23 mouse cellular contexts compared by ENCODE assay signal in genomic region chr9:6834470-6834869, GRCm38 (mm10).
A peak's percentile ranks its signal among the peaks of the same experiment; 100 is the strongest.
DNase-seq lines count a peak whose midpoint lies in the region; ATAC-seq and TF ChIP-seq lines count a peak whose summit lies in the region.
"Had no signal": no experiment of that assay in that cellular context is flagged by ENCODE, and none has a peak within 500 bp of the region (broad histone marks: within the 10 kb centered on the region; RNA-seq: fewer than 3 reads in every experiment).

No protein-coding gene starts in this region.

- peak; percentile 52; the same call in 1 of the 2 replicates for ATAC-seq in lung, embryonic 14.5 days (ENCODE audit: insufficient read depth)
- no peak for ATAC-seq in lung, postnatal 0 days
- no peak for ATAC-seq in kidney, embryonic 16.5 days (ENCODE audit: low FRiP score, low TSS enrichment)
- ATAC-seq: activated CD4-positive, CD25-positive, alpha-beta regulatory T cell, adult 4 months; CD4-positive, CD25-positive, alpha-beta regulatory T cell, adult 4 months; Patski had no signal

- WGBS in lung, embryonic 14.5 days = 45% methylated on average over 5 of the region's 5 CpGs
- WGBS in lung, postnatal 0 days = 37% methylated on average over 5 of the region's 5 CpGs
- WGBS in kidney, embryonic 16.5 days = 65% methylated on average over 5 of the region's 5 CpGs

- no peak overlapping the region for H3K4me3 ChIP-seq in lung, embryonic 14.5 days (ENCODE audit: low read depth, low read length)
- no peak overlapping the region for H3K4me3 ChIP-seq in lung, postnatal 0 days (ENCODE audit: low read depth, low read length)
- H3K4me3 ChIP-seq in kidney, embryonic 16.5 days (ENCODE audit: low read length) = no peak overlapping the region

- no peaks in the 10 kb centered on the region for H3K36me3 ChIP-seq in lung, embryonic 14.5 days (ENCODE audit: insufficient read depth)
- H3K36me3 ChIP-seq in lung, postnatal 0 days (ENCODE audit: insufficient read depth, low read length) = no peaks in the 10 kb centered on the region
- H3K36me3 ChIP-seq in kidney, embryonic 16.5 days (ENCODE audit: insufficient read depth, low read length) = no peaks in the 10 kb centered on the region
- H3K36me3 ChIP-seq: G1E had no signal

- TF ChIP-seq CTCF in lung, embryonic 14.5 days (IDR thresholded peaks at IDR 0.05; ENCODE audit: low read depth) = no peak
- TF ChIP-seq CTCF in lung, postnatal 0 days (IDR thresholded peaks at IDR 0.05) = no peak

- H3K27me3 ChIP-seq in lung, embryonic 14.5 days (ENCODE audit: insufficient read depth, low read length) = no peaks in the 10 kb centered on the region
- H3K27me3 ChIP-seq in lung, postnatal 0 days (replicated peaks; ENCODE audit: insufficient read depth, low read length) = no peaks in the 10 kb centered on the region
- no peaks in the 10 kb centered on the region for H3K27me3 ChIP-seq in kidney, embryonic 16.5 days (ENCODE audit: insufficient read depth, low read length)
- H3K27me3 ChIP-seq: CH12.LX, Patski had no signal

- H3K27ac ChIP-seq in lung, embryonic 14.5 days (ENCODE audit: low read depth) = peak overlapping the region; percentile 46; the same call in 1 of the 2 replicates
- H3K27ac ChIP-seq in lung, postnatal 0 days (ENCODE audit: low read length) = no peak overlapping the region
- H3K27ac ChIP-seq in kidney, embryonic 16.5 days (ENCODE audit: low read length) = no peak overlapping the region

- intact Hi-C loops in heart, postnatal 36 days (cut with DNase I) = no loop called here

- no peak for TF ChIP-seq EP300 in lung, postnatal 0 days (IDR thresholded peaks at IDR 0.05)

- H3K9ac ChIP-seq in lung, embryonic 14.5 days = no peak overlapping the region
- no peak overlapping the region for H3K9ac ChIP-seq in lung, postnatal 0 days (replicated peaks; ENCODE audit: low read depth)
- no peak overlapping the region for H3K9ac ChIP-seq in kidney, embryonic 16.5 days (replicated peaks; ENCODE audit: low read length)

- DNase-seq in lung, embryonic 14.5 days = no peak
- no peak for DNase-seq in lung, postnatal 0 days (ENCODE audit: low spot score)
- DNase-seq in ES-CJ7 (ENCODE audit: low read depth, low spot score) (peak; percentile 57), R1 (ENCODE audit: low read depth, low spot score) (peak; percentile 86), ZHBTc4 (ENCODE audit: low read depth, low spot score) (peak; percentile 71)
- no peak for DNase-seq in heart, postnatal 36 days
- no peak for DNase-seq in left cerebral cortex, adult 9 months (ENCODE audit: low spot score in 2 of 2)
- DNase-seq: adrenal gland, adult 2 months; adrenal gland, adult 8-10 months; adrenal gland, postnatal 10 days; adrenal gland, postnatal 14 days; adrenal gland, postnatal 25 days; adrenal gland, postnatal 36 days; B cell, adult 2 months; cerebellum, adult 11 months; cerebellum, adult 11-12 months; cerebellum, adult 8-10 months had no signal

- H3K4me1 ChIP-seq in lung, embryonic 14.5 days (ENCODE audit: insufficient read depth) = no peaks in the 10 kb centered on the region
- H3K4me1 ChIP-seq in lung, postnatal 0 days (ENCODE audit: insufficient read depth, low read depth, low read length) = no peaks in the 10 kb centered on the region
- H3K4me1 ChIP-seq in kidney, embryonic 16.5 days (ENCODE audit: insufficient read depth, low read length) = no peaks in the 10 kb centered on the region

- H3K4me2 ChIP-seq in lung, embryonic 14.5 days = no peak overlapping the region
- no peak overlapping the region for H3K4me2 ChIP-seq in lung, postnatal 0 days (replicated peaks; ENCODE audit: low read depth, low read length)
- no peak overlapping the region for H3K4me2 ChIP-seq in kidney, embryonic 16.5 days (replicated peaks; ENCODE audit: low read depth, low read length)

- no peaks in the 10 kb centered on the region for H3K9me3 ChIP-seq in lung, embryonic 14.5 days (ENCODE audit: low read depth, low read length)
- no peaks in the 10 kb centered on the region for H3K9me3 ChIP-seq in lung, postnatal 0 days (ENCODE audit: low read length)
- H3K9me3 ChIP-seq in kidney, embryonic 16.5 days (ENCODE audit: low read length) = no peaks in the 10 kb centered on the region
- H3K9me3 ChIP-seq: G1E had no signal

Comparison
In these comparisons a context has a peak if more than half of its experiments do, and no peak if none do; other contexts are left out.
1. DNase-seq: peak in ES-CJ7 (single experiment), R1 (single experiment) and ZHBTc4 (single experiment); none in lung, embryonic 14.5 days (single experiment), lung, postnatal 0 days (single experiment), heart, postnatal 36 days (0 of 2) and left cerebral cortex, adult 9 months (0 of 2).